In genomic region chr9:107960928-107961327, GRCm38 (mm10) we compare ENCODE assay signal across 9 mouse cellular contexts. TPM values are rescaled to one million over a fixed set of nuclear protein-coding genes. Genes with fewer than 3 reads are reported as not detected.
DNase-seq lines count a peak whose midpoint lies in the region; ATAC-seq and TF ChIP-seq lines count a peak whose summit lies in the region.
"Had no signal": no experiment of that assay in that cellular context is flagged by ENCODE, and none has a peak within 500 bp of the region (broad histone marks: within the 10 kb centered on the region; RNA-seq: fewer than 3 reads in every experiment).

No protein-coding gene starts in this region.

- no peak overlapping the region for H3K4me2 ChIP-seq in liver, embryonic 14.5 days (ENCODE audit: low read depth)
- H3K4me2 ChIP-seq: limb, embryonic 15.5 days had no signal

- no peak for TF ChIP-seq EP300 in liver, embryonic 14.5 days (IDR thresholded peaks at IDR 0.05; ENCODE audit: low read depth)

- no peaks in the 10 kb centered on the region for H3K9me3 ChIP-seq in liver, embryonic 14.5 days (ENCODE audit: control insufficient read depth, low read length)
- H3K9me3 ChIP-seq: limb, embryonic 15.5 days had no signal

- no peaks in the 10 kb centered on the region for H3K27me3 ChIP-seq in liver, embryonic 14.5 days (ENCODE audit: control insufficient read depth, insufficient read depth, low read length)
- H3K27me3 ChIP-seq: limb, embryonic 15.5 days had no signal

- H3K4me3 ChIP-seq in liver, embryonic 14.5 days (ENCODE audit: insufficient read depth in 1 of 2, low read depth in 2 of 2, low read length in 2 of 2) = no peak overlapping the region
- H3K4me3 ChIP-seq: limb, embryonic 15.5 days had no signal

- H3K36me3 ChIP-seq in liver, embryonic 14.5 days (replicated peaks; ENCODE audit: control insufficient read depth, insufficient read depth, low read depth) = peaks cover 46% of the 10 kb centered on the region

- peaks cover 0 to 4% of the 10 kb centered on the region in 2 experiments; a peak in 1 of 4 replicates for H3K4me1 ChIP-seq in liver, embryonic 14.5 days (replicated peaks; ENCODE audit: control insufficient read depth in 2 of 2, insufficient read depth in 2 of 2, low read length in 1 of 2)

- DNase-seq in liver, embryonic 14.5 days (ENCODE audit: low read depth in 3 of 3, low spot score in 3 of 3) = no peak
- DNase-seq in liver (no peak), ZHBTc4 (ENCODE audit: low read depth, low spot score) (peak; percentile 71)
- DNase-seq in CD4-positive helper T cell, adult 2 months (ENCODE audit: low read depth, low spot score) = peak; percentile 22
- no peak for DNase-seq in right cerebral cortex, adult 2 months (ENCODE audit: low spot score in 2 of 2)

- H3K27ac ChIP-seq in liver, embryonic 14.5 days = no peak overlapping the region
- H3K27ac ChIP-seq: limb, embryonic 15.5 days had no signal

- H3K9ac ChIP-seq in liver, embryonic 14.5 days (replicated peaks) = no peak overlapping the region
- H3K9ac ChIP-seq: limb, embryonic 15.5 days had no signal

- peak; percentile 51 for TF ChIP-seq CTCF in liver, embryonic 14.5 days (IDR thresholded peaks at IDR 0.05; ENCODE audit: low read depth)

- ATAC-seq in liver, embryonic 14.5 days (ENCODE audit: insufficient read depth) = no peak
- ATAC-seq in megakaryocyte progenitor cell, adult 5-6 weeks (replicated peaks; ENCODE audit: poor library complexity) = 0 out of 2 replicates have a peak, but pooled peaks have one; percentile 35
- no peak for ATAC-seq in activated CD4-positive, CD25-positive, alpha-beta regulatory T cell, adult 4 months
- ATAC-seq: inflammation-experienced regulatory T-cells, adult 6 months had no signal

- WGBS in liver, embryonic 14.5 days (ENCODE audit: insufficient replicate concordance) = 61% methylated on average over 4 of the region's 4 CpGs

RNA-seq across cellular contexts. Expression of gene Traip, which starts 11.0 kb away (rescaled TPM):
- 5.3 and 7.4 TPM in 2 replicates for polyA plus RNA-seq in liver, embryonic 14.5 days (2012; rRNA removed)
- 13.3 and 18.1 TPM in 2 replicates for polyA plus RNA-seq in liver, embryonic 14.5 days (2014; fragmentation: Nextera tagmentation; extraction: Ambion mirVana)
- total RNA-seq in megakaryocyte progenitor cell, adult 5-6 weeks (2015) = 10.1 and 11.3 TPM in 2 replicates
- total RNA-seq in megakaryocyte progenitor cell, adult 5-6 weeks (2017) = 22.7 and 32.7 TPM in 2 replicates
- polyA plus RNA-seq in activated CD4-positive, CD25-positive, alpha-beta regulatory T cell, adult 4 months (2017; shearing (Covaris generic)) = 1 to 10 TPM; 5.0 to 8.2 TPM

RNA-seq across cellular contexts. Expression of gene Uba7, which starts 14.4 kb away (rescaled TPM):
- polyA plus RNA-seq in liver, embryonic 14.5 days (2012; rRNA removed) = 69.4 and 83.3 TPM in 2 replicates
- polyA plus RNA-seq in liver, embryonic 14.5 days (2014; fragmentation: Nextera tagmentation; extraction: Ambion mirVana) = 49.1 and 54.2 TPM in 2 replicates
- total RNA-seq in megakaryocyte progenitor cell, adult 5-6 weeks (2015) = 29.6 and 34.4 TPM in 2 replicates
- 30.1 and 34.7 TPM in 2 replicates for total RNA-seq in megakaryocyte progenitor cell, adult 5-6 weeks (2017)
- 100 to 1,000 TPM; 132 to 138 TPM for polyA plus RNA-seq in activated CD4-positive, CD25-positive, alpha-beta regulatory T cell, adult 4 months (2017; shearing (Covaris generic))

RNA-seq across cellular contexts. Expression of gene Gm20661, which starts 21.9 kb away (rescaled TPM):
- 0.53 and 0.64 TPM in 2 replicates for polyA plus RNA-seq in liver, embryonic 14.5 days (2012; rRNA removed)
- polyA plus RNA-seq in liver, embryonic 14.5 days (2014; fragmentation: Nextera tagmentation; extraction: Ambion mirVana) = 0.06 and 0.34 TPM in 2 replicates
- 0.49 TPM in 1 of 2 replicates, not detected in the other for total RNA-seq in megakaryocyte progenitor cell, adult 5-6 weeks (2015)
- total RNA-seq in megakaryocyte progenitor cell, adult 5-6 weeks (2017) = not detected in 2 replicates
- not detected for polyA plus RNA-seq in activated CD4-positive, CD25-positive, alpha-beta regulatory T cell, adult 4 months (2017; shearing (Covaris generic))
- polyA plus RNA-seq: inflammation-experienced regulatory T-cells, adult 6 months had no signal

RNA-seq across cellular contexts. Expression of gene Inka1, which starts 24.8 kb away (rescaled TPM):
- 23.8 and 33.0 TPM in 2 replicates for polyA plus RNA-seq in liver, embryonic 14.5 days (2012; rRNA removed)
- polyA plus RNA-seq in liver, embryonic 14.5 days (2014; fragmentation: Nextera tagmentation; extraction: Ambion mirVana) = 51.6 and 57.3 TPM in 2 replicates
- total RNA-seq in megakaryocyte progenitor cell, adult 5-6 weeks (2015) = 13.7 and 23.2 TPM in 2 replicates
- total RNA-seq in megakaryocyte progenitor cell, adult 5-6 weeks (2017) = 18.2 and 22.6 TPM in 2 replicates
- polyA plus RNA-seq in activated CD4-positive, CD25-positive, alpha-beta regulatory T cell, adult 4 months (2017; shearing (Covaris generic)) = under 1 TPM; 0.33 to 0.51 TPM

RNA-seq across cellular contexts. Expression of gene Camkv, which starts 25.5 kb away (rescaled TPM):
- 0.10 and 0.18 TPM in 2 replicates for polyA plus RNA-seq in liver, embryonic 14.5 days (2012; rRNA removed)
- not detected in 2 replicates for polyA plus RNA-seq in liver, embryonic 14.5 days (2014; fragmentation: Nextera tagmentation; extraction: Ambion mirVana)
- not detected in 2 replicates for total RNA-seq in megakaryocyte progenitor cell, adult 5-6 weeks (2015)
- total RNA-seq in megakaryocyte progenitor cell, adult 5-6 weeks (2017) = 0.20 TPM in 1 of 2 replicates, not detected in the other
- not detected for polyA plus RNA-seq in activated CD4-positive, CD25-positive, alpha-beta regulatory T cell, adult 4 months (2017; shearing (Covaris generic))
- polyA plus RNA-seq: inflammation-experienced regulatory T-cells, adult 6 months had no signal

Comparison
In these comparisons a context has a peak if more than half of its experiments do, and no peak if none do; other contexts are left out.
1. DNase-seq: peak in CD4-positive helper T cell, adult 2 months (single experiment) and ZHBTc4 (single experiment); none in liver, embryonic 14.5 days (0 of 3), liver (single experiment) and right cerebral cortex, adult 2 months (0 of 2).